Mouse (Mus musculus) frontal cortex, adult 2 months (tissue): ENCODE measurements at regions not wholly inside any gene's neighbourhood (a gene's known extent, or its start where the extent isn't known, plus 50 kb on each side); places are given as distances from the start of the nearest gene placed in this dataset.
"Not testable (repeated sequence)": the region's sequence is repeated elsewhere in the genome, so short reads cannot be mapped to it uniquely, and the experiment has no call there.

Source experiments
- DNase-seq, 2 experiments: peaks; one replicate each; pipeline ENCODE4 v3.0.0; 2022; ENCODE audit warnings: low spot score in 1 of 2; ENCODE audit errors: extremely low spot score in 1 of 2

DNA sequence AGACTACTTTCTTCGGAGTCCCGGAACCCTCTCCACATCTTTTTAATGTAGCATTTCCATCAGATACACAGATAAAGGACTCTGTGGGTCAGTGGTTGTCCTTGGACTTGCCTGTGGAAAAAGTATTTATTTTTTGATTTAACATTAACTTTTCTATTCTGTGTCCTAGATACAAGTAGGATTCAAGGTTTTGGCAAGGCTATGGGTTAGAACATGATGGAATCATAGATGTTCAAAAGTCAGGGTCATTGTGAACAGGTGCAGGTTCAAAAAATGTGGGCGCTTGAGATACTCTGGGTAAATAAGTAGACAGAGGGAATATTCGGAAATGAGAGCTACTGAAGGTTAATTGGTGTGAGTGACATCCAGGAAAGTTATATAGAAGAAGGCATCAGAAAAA is 347.7 kb downstream of the Cypt12 start:
- no peak for DNase-seq

DNA sequence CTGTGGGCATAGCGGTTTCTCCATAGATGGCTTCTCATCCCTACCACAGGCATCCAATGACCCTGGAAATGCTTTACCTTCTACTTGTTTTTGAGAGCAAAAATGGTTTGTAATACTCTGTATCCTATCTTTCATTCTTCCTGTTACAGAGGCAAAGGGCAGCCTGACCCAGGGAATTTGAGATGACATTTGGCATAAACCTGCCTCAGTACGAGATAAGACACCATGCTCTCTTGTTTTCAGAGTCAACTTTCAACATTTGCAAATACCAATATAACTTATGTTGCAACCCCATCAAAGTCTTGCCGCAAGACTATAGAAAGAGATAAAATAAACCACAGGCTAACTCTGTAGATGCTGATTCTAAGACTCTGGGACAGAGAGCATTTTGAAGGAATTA is 350.5 kb downstream of the Cypt12 start:
- DNase-seq: no peak

DNA sequence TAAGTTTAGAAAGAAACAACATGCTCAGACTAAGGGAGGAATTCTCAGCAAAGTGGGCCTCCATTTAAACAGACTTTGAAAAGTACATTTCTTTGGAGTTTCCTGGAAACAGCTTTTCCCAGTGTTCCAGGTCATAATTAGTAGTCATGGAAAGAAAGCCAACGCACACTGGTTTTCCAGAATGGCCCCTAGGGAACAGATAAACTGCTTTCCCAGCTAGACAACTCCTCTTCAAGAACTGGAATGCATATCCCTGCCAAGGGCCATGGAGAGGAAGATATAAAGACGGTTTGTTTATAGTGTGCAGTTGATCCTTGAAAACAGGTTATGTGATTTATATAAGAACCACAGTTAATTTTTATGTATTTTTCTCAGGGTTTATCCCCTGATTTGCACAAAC is 351.3 kb downstream of the Cypt12 start:
- no peak for DNase-seq

DNA sequence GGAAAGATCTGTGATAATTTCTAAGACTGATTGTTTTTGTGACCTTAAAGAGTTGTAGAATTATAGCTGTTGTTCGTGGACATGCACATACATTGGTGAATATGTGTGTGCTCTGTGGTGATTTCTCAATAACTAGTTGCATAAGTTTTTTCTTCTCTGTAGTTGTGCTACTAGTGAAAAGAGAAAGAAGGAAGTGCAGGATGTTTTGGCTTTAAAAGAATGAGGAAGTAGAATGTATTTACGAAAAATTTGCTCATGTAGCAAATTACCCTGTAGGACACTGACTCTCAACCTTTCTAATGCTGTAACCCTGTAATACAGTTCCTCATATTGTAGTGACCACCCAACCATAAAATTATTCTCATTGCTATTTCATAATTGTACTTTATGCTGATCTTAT is 371.2 kb downstream of the Cypt12 start:
- DNase-seq: no peak

DNA sequence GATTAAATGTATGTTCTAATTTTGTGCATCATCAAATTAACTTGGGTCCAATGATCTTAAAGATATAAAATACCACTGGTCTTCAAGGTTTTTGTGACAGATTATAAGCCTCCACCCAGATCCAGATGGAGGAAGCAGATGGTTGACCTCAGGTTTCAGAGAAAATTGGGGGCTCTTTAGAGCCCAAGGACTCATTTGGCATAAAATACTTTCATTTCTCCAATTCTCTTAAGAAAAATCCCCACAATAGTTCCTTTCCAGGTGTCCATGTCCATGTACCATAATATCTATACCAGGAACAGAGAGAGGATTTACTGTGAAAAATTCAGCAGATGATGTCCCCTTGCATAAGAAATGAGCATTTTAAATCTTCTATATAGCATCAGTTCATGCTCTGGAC is 385.0 kb downstream of the Cypt12 start:
- no peak for DNase-seq

- DNase-seq: no peak
Observed at GRCm38 (mm10) chr3:18339189-18339588, 391.0 kb downstream of the Cypt12 start.

DNA sequence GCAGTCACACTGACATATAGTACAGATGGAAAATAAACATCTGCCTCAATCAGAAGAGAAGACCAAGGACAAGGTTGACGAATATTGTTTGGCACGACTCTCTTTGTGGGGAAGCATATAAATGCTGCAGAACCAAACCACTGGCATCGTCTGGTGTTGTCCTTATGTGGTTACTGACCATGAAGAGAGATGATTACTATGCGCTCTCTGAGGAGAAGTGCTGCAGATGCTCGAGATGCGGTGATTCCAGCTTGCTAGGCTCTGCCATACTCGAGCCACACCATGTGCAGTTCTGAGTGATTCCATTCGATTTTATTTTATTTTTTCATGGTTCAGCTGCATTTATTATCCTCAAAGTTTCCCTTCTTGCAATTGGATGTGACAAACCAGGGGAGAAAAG is 393.5 kb downstream of the Cypt12 start:
- DNase-seq: no peak

DNA sequence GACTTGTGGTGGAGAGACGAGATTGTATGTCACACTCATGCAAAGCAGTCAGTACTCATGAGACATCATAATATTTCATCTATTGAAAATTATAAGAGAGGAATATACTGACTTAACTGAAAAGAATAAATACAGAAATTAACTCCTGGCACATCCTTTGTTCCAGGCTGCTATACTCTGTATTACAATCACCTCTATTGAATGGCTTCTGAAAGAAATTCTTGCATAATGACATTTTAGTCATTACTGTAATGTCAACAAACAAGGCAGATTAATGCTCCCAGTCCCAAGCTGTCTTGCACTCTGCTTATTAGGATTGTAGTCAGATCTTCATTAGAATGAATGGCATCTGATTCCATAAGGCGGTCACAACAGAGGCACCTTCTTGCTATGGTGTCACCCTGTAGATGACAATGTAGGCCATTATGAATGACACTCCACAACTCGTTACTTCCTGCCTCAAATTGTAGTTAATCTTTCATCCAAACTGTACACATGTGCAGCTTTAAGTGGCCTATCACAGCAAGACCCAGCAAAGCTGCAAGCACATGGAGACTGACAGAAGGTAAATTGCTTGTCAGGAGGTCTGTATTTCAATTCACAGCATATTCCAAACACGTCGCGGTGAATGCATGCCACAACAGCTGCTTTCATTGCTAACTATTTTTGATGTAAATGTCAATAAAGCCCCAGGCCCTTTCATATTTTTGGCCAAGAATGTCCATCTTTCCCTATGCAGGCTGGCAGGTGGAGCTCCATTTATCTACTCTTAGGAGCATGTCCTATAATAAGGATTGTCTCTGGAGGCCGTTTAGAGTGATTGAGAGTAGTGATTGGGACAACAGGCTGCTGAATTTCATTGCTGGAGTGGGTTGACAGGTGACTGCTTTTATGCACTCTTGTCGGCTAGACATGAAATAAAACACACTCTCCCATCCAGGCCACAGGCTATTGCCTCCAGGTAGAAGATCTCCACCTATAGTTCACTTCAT is 430.1 kb downstream of the Cypt12 start:
- DNase-seq: no peak

DNA sequence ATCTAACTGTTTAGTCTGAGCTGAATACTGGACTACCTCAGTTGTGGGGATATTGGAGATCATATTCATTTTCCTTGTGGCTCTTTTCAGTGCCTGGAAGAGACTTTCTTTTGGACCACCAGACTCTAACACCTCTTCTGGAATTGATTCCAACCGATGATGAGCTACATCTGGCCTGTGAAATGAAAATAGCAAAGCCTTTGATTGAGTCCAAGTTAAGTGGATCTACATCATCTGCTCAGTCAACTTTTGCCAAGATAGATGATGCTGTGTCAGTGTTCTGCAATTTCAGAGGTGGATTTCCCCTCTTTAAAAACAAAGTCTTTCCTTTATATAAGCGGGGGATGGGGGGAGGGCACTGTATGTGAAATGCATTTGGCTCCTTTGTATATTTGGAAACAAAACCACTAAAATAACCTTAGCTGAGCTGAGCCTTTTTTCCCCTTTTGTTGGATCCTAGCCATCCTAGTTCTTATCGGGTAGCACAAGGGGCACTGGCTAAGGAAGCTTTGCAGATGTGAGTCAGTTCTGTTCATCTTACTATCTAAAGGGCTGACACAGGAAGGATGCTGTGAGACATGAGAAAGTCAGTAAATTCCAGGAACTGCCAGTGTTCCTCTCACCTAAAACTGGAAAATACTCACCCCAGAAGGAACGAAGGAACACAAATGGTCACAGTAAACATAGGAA is 473.8 kb downstream of the Cypt12 start:
- DNase-seq: peak; percentile 4 to 62

DNA sequence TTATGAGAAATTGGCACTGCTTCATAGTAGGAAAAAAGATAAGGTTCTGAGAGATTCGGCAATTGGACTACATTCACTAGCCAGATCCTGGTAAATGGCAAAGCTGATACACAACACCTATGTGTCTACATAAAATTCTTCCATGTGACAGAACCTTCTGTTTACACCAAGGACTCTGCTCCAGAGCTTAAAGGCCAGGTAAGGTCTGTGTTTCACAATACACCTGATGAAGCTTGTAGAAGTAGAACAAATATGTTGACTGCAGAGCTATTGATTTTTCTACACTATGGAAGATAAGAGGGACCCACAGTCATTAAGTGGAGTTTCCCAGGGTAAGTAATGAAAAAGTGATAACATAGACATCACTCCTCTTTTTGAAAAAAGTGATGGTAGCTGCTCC is 480.7 kb downstream of the Cypt12 start:
- no peak for DNase-seq

DNA sequence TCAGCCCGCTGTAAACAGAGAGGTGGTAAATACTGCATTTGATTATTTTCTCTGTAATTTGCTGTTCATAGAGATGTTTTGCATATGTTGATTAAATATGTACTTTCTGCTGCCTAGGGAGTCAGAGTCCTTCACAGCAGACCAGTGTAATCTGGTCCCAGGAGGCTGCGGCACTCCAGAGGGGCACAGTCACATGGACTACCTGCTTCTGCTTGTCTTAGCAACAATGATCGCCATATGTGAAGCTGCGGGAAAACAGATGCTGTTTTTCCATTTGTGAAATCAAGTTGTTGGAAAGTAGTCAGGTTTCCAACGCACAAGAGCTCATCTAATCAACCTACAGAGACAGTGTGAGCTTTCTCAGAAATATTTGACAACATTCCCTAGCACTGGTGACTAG is 490.6 kb downstream of the Cypt12 start:
- peak in 1 of 2 experiments; percentile 28 for DNase-seq

DNA sequence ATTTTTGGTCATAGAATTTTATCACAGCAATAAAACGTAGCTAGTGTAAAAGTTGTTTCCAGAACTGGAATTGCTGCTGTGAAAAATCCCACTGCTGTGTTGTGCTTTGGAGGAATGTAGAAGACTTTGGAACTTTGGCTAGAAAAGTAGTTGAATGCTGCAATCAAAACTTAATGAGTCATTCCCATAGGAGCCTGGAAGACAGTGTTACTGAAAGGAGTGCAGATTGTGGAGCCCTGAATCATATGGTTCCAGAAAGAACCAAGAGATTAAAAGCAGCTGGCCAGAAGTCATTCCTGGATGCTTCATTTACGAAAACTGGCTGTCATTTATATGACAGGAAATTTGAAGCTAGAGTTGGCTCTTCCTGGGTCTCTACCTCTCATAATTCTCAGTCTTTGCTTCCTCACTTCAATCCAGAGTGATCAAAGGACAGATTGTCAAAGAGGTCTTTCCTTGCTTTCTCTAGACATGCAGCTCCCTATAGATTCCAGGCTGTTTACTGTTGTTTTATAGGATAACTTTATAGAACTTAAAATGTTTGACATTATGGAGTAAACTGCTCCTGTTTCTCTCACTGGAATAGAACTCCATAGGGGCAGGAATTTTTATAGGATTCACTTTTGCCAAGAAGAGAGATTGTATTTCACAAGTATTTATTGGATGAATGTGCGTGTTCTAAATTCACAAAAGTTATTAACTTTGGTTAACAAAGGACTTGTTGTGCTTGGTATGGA is 504.2 kb downstream of the Cypt12 start:
- peak in 1 of 2 experiments; percentile 45 for DNase-seq

GRCm38 (mm10) chr3:18453220-18453985 is 505.2 kb downstream of the Cypt12 start:
- DNase-seq: no peak

DNA sequence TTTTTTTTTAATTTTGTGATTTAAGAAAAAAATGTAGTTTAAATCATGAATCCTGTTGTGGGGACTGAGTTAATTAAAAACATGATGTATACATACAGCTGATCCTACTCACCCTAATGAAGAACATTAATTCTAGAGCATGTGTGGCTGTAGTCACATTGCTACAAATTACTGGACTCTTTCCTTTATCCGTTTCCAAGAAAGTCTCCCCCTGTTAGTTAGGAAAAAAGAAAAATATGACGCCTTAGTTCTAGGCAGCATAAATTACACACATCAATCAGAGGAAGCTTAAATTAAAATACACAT is 505.7 kb downstream of the Cypt12 start:
- DNase-seq: no peak

DNA sequence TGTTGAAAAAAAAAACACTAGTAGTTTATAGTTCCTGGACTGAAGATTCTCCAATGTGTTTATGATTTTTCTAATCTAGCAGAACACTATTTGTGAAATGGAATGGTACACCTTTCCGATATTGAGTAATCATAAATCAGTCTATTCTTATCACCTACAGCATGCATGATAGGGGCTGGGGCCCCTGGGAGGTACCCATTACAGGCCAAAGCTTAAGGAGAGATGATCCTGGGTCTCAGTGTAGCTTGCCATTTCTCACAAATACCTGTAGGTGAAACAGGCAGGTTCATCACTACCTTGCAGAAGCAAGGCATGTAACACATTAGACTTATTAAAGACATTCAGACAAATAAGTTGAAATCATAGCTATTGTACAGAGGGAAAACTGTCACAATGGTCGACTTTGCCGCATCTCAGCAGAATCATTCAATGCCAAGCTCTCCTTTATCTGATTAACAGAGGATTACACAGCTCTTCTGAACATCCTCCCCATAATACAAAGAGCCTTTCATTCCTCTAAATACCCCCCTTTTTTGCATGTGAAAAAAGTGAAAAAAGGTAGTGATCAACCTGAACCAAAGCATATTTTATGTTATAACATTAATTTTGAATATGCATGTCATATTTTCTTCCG is 506.5 kb downstream of the Cypt12 start:
- DNase-seq: not testable (repeated sequence)

- DNase-seq: no peak
Observed at GRCm38 (mm10) chr3:18456033-18456690, 508.0 kb downstream of the Cypt12 start.

DNA sequence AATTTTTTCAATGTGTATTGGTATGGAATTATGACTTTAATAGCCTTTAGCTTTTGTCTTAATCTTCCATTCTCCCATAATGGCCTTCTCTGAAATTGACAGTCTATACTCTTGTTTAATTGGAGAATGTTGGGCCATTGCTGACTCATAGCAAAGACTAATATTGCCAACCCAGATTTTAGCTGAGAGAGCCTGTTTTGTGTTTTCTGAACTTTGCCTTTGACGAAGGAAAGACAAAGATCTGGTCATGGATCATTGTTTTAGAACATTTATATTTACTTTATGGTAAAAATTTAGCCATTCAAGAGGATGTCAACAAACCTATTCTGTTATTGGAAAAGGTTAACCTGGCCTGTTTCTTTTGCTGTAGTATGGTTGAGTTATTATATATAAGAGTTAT is 512.1 kb downstream of the Cypt12 start:
- no peak for DNase-seq

DNA sequence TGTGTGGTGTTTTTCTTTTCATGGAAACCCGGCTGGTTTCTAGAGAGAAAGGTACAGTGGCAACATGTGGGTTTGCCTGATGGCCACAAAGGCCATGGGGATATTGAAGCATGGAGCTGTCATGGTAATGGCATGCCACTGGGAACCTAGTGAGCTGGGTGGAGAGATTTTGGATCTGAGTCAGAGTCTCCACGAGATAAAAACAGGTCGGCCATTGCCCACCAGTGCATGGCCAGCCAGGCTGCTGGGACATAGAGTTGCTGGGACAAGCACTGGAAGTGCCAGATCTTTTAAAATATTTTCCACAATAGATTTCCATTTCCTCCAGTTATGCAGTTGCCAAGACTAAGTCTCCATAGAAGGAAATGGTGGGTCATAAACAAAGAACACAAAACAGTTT is 523.6 kb downstream of the Cypt12 start:
- no peak for DNase-seq

GRCm38 (mm10) chr3:18479557-18479956 is 531.3 kb downstream of the Cypt12 start:
- no peak for DNase-seq

DNA sequence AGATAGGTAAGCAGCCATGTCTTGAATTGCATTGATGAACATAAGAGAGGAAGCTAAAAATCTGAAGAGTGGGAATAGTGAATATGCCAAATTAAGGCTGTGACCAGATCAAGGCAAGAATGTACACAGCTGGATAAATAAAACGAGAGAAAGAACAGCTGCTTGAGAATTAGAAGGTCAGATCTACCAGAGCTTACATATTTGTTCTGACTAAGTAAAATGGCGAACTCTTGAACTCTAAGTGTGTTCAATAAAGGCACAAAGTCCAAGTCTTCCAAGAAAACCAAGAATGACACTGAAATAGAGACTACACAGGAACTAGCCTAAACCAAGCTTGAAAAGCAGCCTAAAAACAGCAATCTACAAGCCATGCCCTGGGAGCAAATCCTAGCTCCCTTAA is 533.8 kb downstream of the Cypt12 start:
- no peak for DNase-seq
